Mouse (Mus musculus): ENCODE measurements around the gene Plekhg1. TPM values are rescaled to one million over a fixed set of nuclear protein-coding genes. Genes with fewer than 3 reads are reported as not detected.

Plekhg1 gene
- polyA plus RNA-seq, 1 experiment from 2014 or later = 15.5 TPM

GRCm38 (mm10) chr10:3718021-3718865 is 21.9 kb upstream of the Plekhg1 start:
- no peak overlapping the region for H3K27ac ChIP-seq
- no peak for ATAC-seq (ENCODE audit: low FRiP score)
- H3K27me3 ChIP-seq = no peaks in the 10 kb centered on the region
- no peak overlapping the region for H3K9ac ChIP-seq
- H3K4me2 ChIP-seq (replicated peaks) = no peak overlapping the region
- H3K4me3 ChIP-seq = no peak overlapping the region
- peaks cover 14% of the 10 kb centered on the region for H3K4me1 ChIP-seq
- no peaks in the 10 kb centered on the region for H3K9me3 ChIP-seq (replicated peaks)
- H3K36me3 ChIP-seq = no peaks in the 10 kb centered on the region
- 78% methylated on average over 16 of the region's 16 CpGs for WGBS

GRCm38 (mm10) chr10:3720296-3720695 is 19.9 kb upstream of the Plekhg1 start:
- Histone ChIP-seq H3K9me3 (replicated peaks) (no peaks in the 10 kb centered on the region), H3K27me3 (no peaks in the 10 kb centered on the region), H3K36me3 (no peaks in the 10 kb centered on the region), H3K9ac (no peak overlapping the region), H3K4me3 (no peak overlapping the region), H3K27ac (no peak overlapping the region), H3K4me2 (replicated peaks) (no peak overlapping the region), H3K4me1 (peaks cover 14% of the 10 kb centered on the region)
- WGBS = 55% methylated on average over 2 of the region's 2 CpGs
- ATAC-seq (ENCODE audit: low FRiP score) = no peak

GRCm38 (mm10) chr10:3722339-3722738 is 17.8 kb upstream of the Plekhg1 start:
- H3K27me3 ChIP-seq = no peaks in the 10 kb centered on the region
- no peak overlapping the region for H3K4me2 ChIP-seq (replicated peaks)
- 0 out of 2 replicates have a peak overlapping the region, but pooled peaks have one; percentile 30 for H3K27ac ChIP-seq
- 16% methylated on average over 2 of the region's 2 CpGs for WGBS
- no peak overlapping the region for H3K4me3 ChIP-seq
- H3K9ac ChIP-seq = no peak overlapping the region
- H3K4me1 ChIP-seq = peaks cover 14% of the 10 kb centered on the region
- H3K9me3 ChIP-seq (replicated peaks) = no peaks in the 10 kb centered on the region
- H3K36me3 ChIP-seq = no peaks in the 10 kb centered on the region
- peak; percentile 56; the same call in 1 of the 2 replicates for ATAC-seq (ENCODE audit: low FRiP score)

- Histone ChIP-seq H3K4me3 (no peak overlapping the region), H3K9me3 (replicated peaks) (no peaks in the 10 kb centered on the region), H3K36me3 (no peaks in the 10 kb centered on the region), H3K9ac (no peak overlapping the region), H3K27ac (no peak overlapping the region), H3K4me2 (replicated peaks) (no peak overlapping the region), H3K27me3 (no peaks in the 10 kb centered on the region), H3K4me1 (peaks cover 14% of the 10 kb centered on the region)
- ATAC-seq (ENCODE audit: low FRiP score) = no peak
- 70% methylated on average over 1 of the region's 1 CpGs for WGBS
These were observed 15.5 kb upstream of the Plekhg1 start for GRCm38 (mm10) chr10:3724665-3725064.

GRCm38 (mm10) chr10:3729666-3730065 is 10.5 kb upstream of the Plekhg1 start:
- H3K36me3 ChIP-seq = no peaks in the 10 kb centered on the region
- H3K4me1 ChIP-seq = no peaks in the 10 kb centered on the region
- H3K9ac ChIP-seq = no peak overlapping the region
- H3K4me3 ChIP-seq = no peak overlapping the region
- no peaks in the 10 kb centered on the region for H3K9me3 ChIP-seq (replicated peaks)
- H3K27ac ChIP-seq = no peak overlapping the region
- H3K4me2 ChIP-seq (replicated peaks) = no peak overlapping the region
- ATAC-seq (ENCODE audit: low FRiP score) = no peak
- H3K27me3 ChIP-seq = no peaks in the 10 kb centered on the region
- 60% methylated on average over 3 of the region's 3 CpGs for WGBS

GRCm38 (mm10) chr10:3730314-3730713 is 9.8 kb upstream of the Plekhg1 start:
- no peak overlapping the region for H3K4me2 ChIP-seq (replicated peaks)
- no peak for ATAC-seq (ENCODE audit: low FRiP score)
- no peaks in the 10 kb centered on the region for H3K27me3 ChIP-seq
- H3K36me3 ChIP-seq = no peaks in the 10 kb centered on the region
- no peaks in the 10 kb centered on the region for H3K4me1 ChIP-seq
- no peak overlapping the region for H3K9ac ChIP-seq
- H3K9me3 ChIP-seq (replicated peaks) = no peaks in the 10 kb centered on the region
- H3K4me3 ChIP-seq = no peak overlapping the region
- no peak overlapping the region for H3K27ac ChIP-seq
- 42% methylated on average over 4 of the region's 4 CpGs for whole genome bisulfite sequencing

- H3K36me3 ChIP-seq = no peaks in the 10 kb centered on the region
- WGBS = 57% methylated on average over 3 of the region's 3 CpGs
- no peak overlapping the region for H3K9ac ChIP-seq
- no peak overlapping the region for H3K27ac ChIP-seq
- no peak overlapping the region for H3K4me3 ChIP-seq
- H3K27me3 ChIP-seq = no peaks in the 10 kb centered on the region
- no peaks in the 10 kb centered on the region for H3K9me3 ChIP-seq (replicated peaks)
- peaks cover 3% of the 10 kb centered on the region; the same call in 1 of the 2 replicates for H3K4me1 ChIP-seq
- ATAC-seq (ENCODE audit: low FRiP score) = no peak
- no peak overlapping the region for H3K4me2 ChIP-seq (replicated peaks)
These were observed 3.1 kb upstream of the Plekhg1 start for GRCm38 (mm10) chr10:3737034-3737433.

- under 1% methylated on average over 32 of the region's 47 CpGs for WGBS
These were observed 582 bp downstream of the Plekhg1 start for GRCm38 (mm10) chr10:3740504-3741388.

GRCm38 (mm10) chr10:3741791-3742190 is 1.6 kb downstream of the Plekhg1 start:
- Histone ChIP-seq H3K4me3 (0 out of 2 replicates have a peak overlapping the region, but pooled peaks have one; percentile 4), H3K9ac (no peak overlapping the region), H3K4me1 (peaks cover 3% of the 10 kb centered on the region), H3K9me3 (replicated peaks) (no peaks in the 10 kb centered on the region), H3K36me3 (no peaks in the 10 kb centered on the region), H3K27ac (no peak overlapping the region), H3K27me3 (no peaks in the 10 kb centered on the region), H3K4me2 (replicated peaks) (peak overlapping the region; percentile 35)
- no peak for ATAC-seq (ENCODE audit: low FRiP score)
- 16% methylated on average over 5 of the region's 5 CpGs for WGBS

More at GRCm38 (mm10) chr10:3740504-3741388, 582 bp downstream of the Plekhg1 start:
- Histone ChIP-seq H3K36me3 (no peaks in the 10 kb centered on the region), H3K27me3 (no peaks in the 10 kb centered on the region), H3K4me2 (replicated peaks) (peak overlapping the region; percentile 99), H3K27ac (peak overlapping the region; percentile 79), H3K4me3 (peak overlapping the region; percentile 60), H3K4me1 (peaks cover 3% of the 10 kb centered on the region; the same call in 1 of the 2 replicates), H3K9ac (peak overlapping the region; percentile 76), H3K9me3 (replicated peaks) (no peaks in the 10 kb centered on the region)
- ATAC-seq (ENCODE audit: low FRiP score) = peak; percentile 84

- no peak for ATAC-seq (ENCODE audit: low FRiP score)
- Histone ChIP-seq H3K27me3 (no peaks in the 10 kb centered on the region), H3K4me1 (peaks cover 3% of the 10 kb centered on the region), H3K27ac (no peak overlapping the region), H3K4me2 (replicated peaks) (no peak overlapping the region), H3K4me3 (no peak overlapping the region), H3K36me3 (no peaks in the 10 kb centered on the region), H3K9me3 (replicated peaks) (no peaks in the 10 kb centered on the region), H3K9ac (no peak overlapping the region)
- 54% methylated on average over 2 of the region's 2 CpGs for WGBS
These were observed 2.9 kb downstream of the Plekhg1 start for GRCm38 (mm10) chr10:3743069-3743468.

- Histone ChIP-seq H3K27ac (no peak overlapping the region), H3K4me3 (no peak overlapping the region), H3K36me3 (no peaks in the 10 kb centered on the region), H3K4me1 (peaks cover 3% of the 10 kb centered on the region), H3K9ac (no peak overlapping the region), H3K4me2 (replicated peaks) (no peak overlapping the region), H3K9me3 (replicated peaks) (no peaks in the 10 kb centered on the region), H3K27me3 (no peaks in the 10 kb centered on the region)
- WGBS = 85% methylated on average over 5 of the region's 5 CpGs
- no peak for ATAC-seq (ENCODE audit: low FRiP score)
These were observed 3.7 kb downstream of the Plekhg1 start for GRCm38 (mm10) chr10:3743826-3744225.

- H3K36me3 ChIP-seq = no peaks in the 10 kb centered on the region
- WGBS = 42% methylated on average over 3 of the region's 3 CpGs
- H3K4me1 ChIP-seq = no peaks in the 10 kb centered on the region; the same call in 1 of the 2 replicates
- H3K4me2 ChIP-seq (replicated peaks) = no peak overlapping the region
- ATAC-seq (ENCODE audit: low FRiP score) = no peak
- H3K4me3 ChIP-seq = no peak overlapping the region
- no peaks in the 10 kb centered on the region for H3K27me3 ChIP-seq
- no peak overlapping the region for H3K9ac ChIP-seq
- no peaks in the 10 kb centered on the region for H3K9me3 ChIP-seq (replicated peaks)
- H3K27ac ChIP-seq = no peak overlapping the region
These were observed 6.8 kb downstream of the Plekhg1 start for GRCm38 (mm10) chr10:3746794-3747518.

Measured in hindbrain, embryonic 12.5 days (tissue).